8 mouse cellular contexts compared by ENCODE assay signal in the genomic region with DNA sequence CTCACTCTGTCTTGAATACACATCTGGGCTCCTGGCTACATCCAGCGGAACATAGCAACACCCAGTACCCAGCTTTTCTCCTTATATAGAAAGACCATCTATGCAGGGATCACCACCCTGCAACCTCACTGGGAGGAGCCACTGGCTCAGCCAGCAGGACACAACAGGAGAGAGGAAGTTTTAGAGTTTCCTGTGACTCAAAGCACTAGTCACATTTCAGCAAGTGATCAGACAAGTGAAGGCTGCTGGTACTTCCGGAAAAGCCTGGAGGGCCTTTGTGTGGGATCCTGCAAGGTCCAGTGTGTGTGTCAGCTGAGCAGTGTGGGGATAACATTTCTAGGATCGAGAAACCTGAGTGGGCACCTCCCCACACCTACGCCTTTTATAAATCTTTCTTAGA. TPM values are rescaled to one million over a fixed set of nuclear protein-coding genes. Genes with fewer than 3 reads are reported as not detected.
DNase-seq lines count a peak whose midpoint lies in the region; ATAC-seq and TF ChIP-seq lines count a peak whose summit lies in the region.

No protein-coding gene starts in this region.

- H3K4me2 ChIP-seq in hindbrain, embryonic 11.5 days (replicated peaks; ENCODE audit: low read depth, low read length): no peak overlapping the region
- no peak overlapping the region for H3K4me2 ChIP-seq in intestine, embryonic 16.5 days (ENCODE audit: low read depth, low read length)
- H3K4me2 ChIP-seq in lung, embryonic 16.5 days (ENCODE audit: low read depth, low read length): no peak overlapping the region
- H3K4me2 ChIP-seq in hindbrain, embryonic 12.5 days (replicated peaks): no peak overlapping the region

- no peak for TF ChIP-seq POLR2A in cortical plate, adult 2 months (IDR thresholded peaks at IDR 0.05; ENCODE audit: extremely low read depth, insufficient read depth, low read length)

- H3K9ac ChIP-seq in hindbrain, embryonic 11.5 days (ENCODE audit: low read depth, low read length): no peak overlapping the region
- 0 out of 2 replicates have a peak overlapping the region, but pooled peaks have one; percentile 15 for H3K9ac ChIP-seq in intestine, embryonic 16.5 days (ENCODE audit: low read depth, low read length)
- H3K9ac ChIP-seq in lung, embryonic 16.5 days (ENCODE audit: low read length): no peak overlapping the region
- no peak overlapping the region for H3K9ac ChIP-seq in hindbrain, embryonic 12.5 days

- WGBS in hindbrain, embryonic 10.5 days: 66% methylated on average over 4 of the region's 4 CpGs
- 82% methylated on average over 4 of the region's 4 CpGs for WGBS in hindbrain, embryonic 11.5 days
- WGBS in intestine, embryonic 16.5 days: 60% methylated on average over 4 of the region's 4 CpGs
- 65% methylated on average over 4 of the region's 4 CpGs for WGBS in lung, embryonic 16.5 days
- WGBS in hindbrain, embryonic 12.5 days: 76% methylated on average over 4 of the region's 4 CpGs

- no peak for TF ChIP-seq CTCF in cortical plate, adult 2 months (IDR thresholded peaks at IDR 0.05; ENCODE audit: extremely low read depth, insufficient read depth, low read length)

- peak overlapping the region; percentile 46 for H3K27ac ChIP-seq in hindbrain, embryonic 10.5 days
- H3K27ac ChIP-seq in hindbrain, embryonic 11.5 days (ENCODE audit: low read depth, low read length): no peak overlapping the region
- H3K27ac ChIP-seq in cortical plate, adult 2 months (ENCODE audit: insufficient read depth, low read length): 0 out of 2 replicates have a peak overlapping the region, but pooled peaks have one; percentile 76
- H3K27ac ChIP-seq in intestine, embryonic 16.5 days (ENCODE audit: low read length): peak overlapping the region; percentile 97
- peak overlapping the region; percentile 74 for H3K27ac ChIP-seq in lung, embryonic 16.5 days (ENCODE audit: low read length)
- no peak overlapping the region for H3K27ac ChIP-seq in hindbrain, embryonic 12.5 days

- no peaks in the 10 kb centered on the region for H3K36me3 ChIP-seq in hindbrain, embryonic 10.5 days
- H3K36me3 ChIP-seq in hindbrain, embryonic 11.5 days (ENCODE audit: control insufficient read depth, insufficient read depth, low read length): no peaks in the 10 kb centered on the region
- H3K36me3 ChIP-seq in intestine, embryonic 16.5 days (ENCODE audit: control insufficient read depth, insufficient read depth, low read length): no peaks in the 10 kb centered on the region
- H3K36me3 ChIP-seq in lung, embryonic 16.5 days (ENCODE audit: control insufficient read depth, insufficient read depth, low read length): no peaks in the 10 kb centered on the region
- H3K36me3 ChIP-seq in hindbrain, embryonic 12.5 days: 0 out of 2 replicates have a peak, but pooled peaks cover 4% of the 10 kb centered on the region

- H3K4me3 ChIP-seq in hindbrain, embryonic 10.5 days: no peak overlapping the region
- H3K4me3 ChIP-seq in hindbrain, embryonic 11.5 days (ENCODE audit: low read depth, low read length): no peak overlapping the region
- no peak overlapping the region for H3K4me3 ChIP-seq in cortical plate, adult 2 months (ENCODE audit: insufficient read depth, low read length)
- H3K4me3 ChIP-seq in intestine, embryonic 16.5 days (ENCODE audit: low read length): no peak overlapping the region
- no peak overlapping the region for H3K4me3 ChIP-seq in lung, embryonic 16.5 days (ENCODE audit: low read length)
- H3K4me3 ChIP-seq in hindbrain, embryonic 12.5 days: no peak overlapping the region

- no peaks in the 10 kb centered on the region for H3K9me3 ChIP-seq in hindbrain, embryonic 10.5 days
- no peaks in the 10 kb centered on the region for H3K9me3 ChIP-seq in hindbrain, embryonic 11.5 days (ENCODE audit: control insufficient read depth, low read length)
- no peaks in the 10 kb centered on the region for H3K9me3 ChIP-seq in intestine, embryonic 16.5 days (ENCODE audit: control insufficient read depth, low read length)
- H3K9me3 ChIP-seq in lung, embryonic 16.5 days (ENCODE audit: control insufficient read depth, low read length): no peaks in the 10 kb centered on the region
- H3K9me3 ChIP-seq in hindbrain, embryonic 12.5 days (replicated peaks): no peaks in the 10 kb centered on the region

- no peak for ATAC-seq in hindbrain, embryonic 11.5 days (ENCODE audit: low FRiP score)
- ATAC-seq in intestine, embryonic 16.5 days: no peak
- ATAC-seq in lung, embryonic 16.5 days (ENCODE audit: low read depth): peak; percentile 54
- no peak for ATAC-seq in megakaryocyte-erythroid progenitor cell, adult 5-6 weeks (replicated peaks; ENCODE audit: low FRiP score, low TSS enrichment, poor library complexity, severe bottlenecking)
- ATAC-seq in hindbrain, embryonic 12.5 days (ENCODE audit: low FRiP score): no peak

- peaks cover 36% of the 10 kb centered on the region for H3K4me1 ChIP-seq in hindbrain, embryonic 10.5 days (replicated peaks)
- H3K4me1 ChIP-seq in hindbrain, embryonic 11.5 days (replicated peaks; ENCODE audit: control insufficient read depth, insufficient read depth, low read length): no peaks in the 10 kb centered on the region
- H3K4me1 ChIP-seq in cortical plate, adult 2 months (ENCODE audit: control insufficient read depth, insufficient read depth, low read length): no peaks in the 10 kb centered on the region
- H3K4me1 ChIP-seq in intestine, embryonic 16.5 days (ENCODE audit: control insufficient read depth, insufficient read depth, low read length): peaks cover 38% of the 10 kb centered on the region
- H3K4me1 ChIP-seq in lung, embryonic 16.5 days (replicated peaks; ENCODE audit: control insufficient read depth, insufficient read depth, low read length): peaks cover 61% of the 10 kb centered on the region
- H3K4me1 ChIP-seq in hindbrain, embryonic 12.5 days: peaks cover 5% of the 10 kb centered on the region; the same call in 1 of the 2 replicates

- no peak for DNase-seq in hindbrain, embryonic 10.5 days (ENCODE audit: low spot score)
- no peak for DNase-seq in hindbrain, embryonic 11.5 days (ENCODE audit: low spot score)
- no peak for DNase-seq in frontal cortex, postnatal 36 days (ENCODE audit: low spot score in 2 of 2)

- no peaks in the 10 kb centered on the region for H3K27me3 ChIP-seq in hindbrain, embryonic 10.5 days (ENCODE audit: insufficient read depth, poor library complexity, severe bottlenecking)
- no peaks in the 10 kb centered on the region for H3K27me3 ChIP-seq in hindbrain, embryonic 11.5 days (ENCODE audit: control insufficient read depth, insufficient read depth, low read length)
- no peaks in the 10 kb centered on the region for H3K27me3 ChIP-seq in intestine, embryonic 16.5 days (replicated peaks; ENCODE audit: control insufficient read depth, insufficient read depth, low read length)
- H3K27me3 ChIP-seq in lung, embryonic 16.5 days (ENCODE audit: control insufficient read depth, insufficient read depth, low read depth, low read length): no peaks in the 10 kb centered on the region
- no peaks in the 10 kb centered on the region for H3K27me3 ChIP-seq in hindbrain, embryonic 12.5 days

RNA-seq across cellular contexts. Expression of a gene that starts 32.4 kb away (rescaled TPM):
- 12.7 and 12.8 TPM in 2 replicates for polyA plus RNA-seq in hindbrain, embryonic 10.5 days (2016; fragmentation: Nextera tagmentation; extraction: Ambion mirVana)
- polyA plus RNA-seq in hindbrain, embryonic 11.5 days (2014; fragmentation: Nextera tagmentation; extraction: Ambion mirVana): 13.5 and 17.2 TPM in 2 replicates
- polyA plus RNA-seq in cortical plate, adult 2 months (2012; rRNA removed): 6.6 and 6.7 TPM in 2 replicates
- polyA plus RNA-seq in intestine, embryonic 16.5 days (2015; fragmentation: Nextera tagmentation; extraction: Ambion mirVana): 9.3 and 11.4 TPM in 2 replicates
- polyA plus RNA-seq in lung, embryonic 16.5 days (2015; fragmentation: Nextera tagmentation; extraction: Ambion mirVana): 13.3 and 14.0 TPM in 2 replicates
- total RNA-seq in megakaryocyte-erythroid progenitor cell, adult 5-6 weeks (2014; fragmentation: Nextera tagmentation): 17.5 and 20.8 TPM in 2 replicates
- 13.7 and 20.5 TPM in 2 replicates for total RNA-seq in megakaryocyte-erythroid progenitor cell, adult 5-6 weeks (2017)
- polyA plus RNA-seq in hindbrain, embryonic 12.5 days (2016; fragmentation: Nextera tagmentation; extraction: Ambion mirVana): 9.7 and 10.2 TPM in 2 replicates

RNA-seq across cellular contexts. Expression of a gene that starts 32.6 kb away (rescaled TPM):
- 43.5 and 53.6 TPM in 2 replicates for polyA plus RNA-seq in hindbrain, embryonic 10.5 days (2016; fragmentation: Nextera tagmentation; extraction: Ambion mirVana)
- polyA plus RNA-seq in hindbrain, embryonic 11.5 days (2014; fragmentation: Nextera tagmentation; extraction: Ambion mirVana): 56.4 and 57.8 TPM in 2 replicates
- polyA plus RNA-seq in cortical plate, adult 2 months (2012; rRNA removed): 24.7 and 25.3 TPM in 2 replicates
- 45.2 and 56.8 TPM in 2 replicates for polyA plus RNA-seq in intestine, embryonic 16.5 days (2015; fragmentation: Nextera tagmentation; extraction: Ambion mirVana)
- 56.4 and 62.1 TPM in 2 replicates for polyA plus RNA-seq in lung, embryonic 16.5 days (2015; fragmentation: Nextera tagmentation; extraction: Ambion mirVana)
- 45.2 and 49.5 TPM in 2 replicates for total RNA-seq in megakaryocyte-erythroid progenitor cell, adult 5-6 weeks (2014; fragmentation: Nextera tagmentation)
- total RNA-seq in megakaryocyte-erythroid progenitor cell, adult 5-6 weeks (2017): 45.4 and 52.7 TPM in 2 replicates
- 67.3 and 76.2 TPM in 2 replicates for polyA plus RNA-seq in hindbrain, embryonic 12.5 days (2016; fragmentation: Nextera tagmentation; extraction: Ambion mirVana)

Comparison
In these comparisons a context has a peak if more than half of its experiments do, and no peak if none do; other contexts are left out.
1. H3K27ac ChIP-seq: peak in hindbrain, embryonic 10.5 days (single experiment), cortical plate, adult 2 months (single experiment), intestine, embryonic 16.5 days (single experiment) and lung, embryonic 16.5 days (single experiment); none in hindbrain, embryonic 11.5 days (single experiment) and hindbrain, embryonic 12.5 days (single experiment).